Mouse (Mus musculus) G1E (cell line): ENCODE measurements around the gene Glt1d1. TPM values are rescaled to one million over a fixed set of nuclear protein-coding genes. Genes with fewer than 3 reads are reported as not detected.

Source experiments
- ATAC-seq: 2 replicates; pipeline ENCODE4 v1.8.0; 2016; ENCODE audit warnings: mild to moderate bottlenecking; ENCODE audit not compliant: insufficient number of reproducible peaks, poor library complexity, low FRiP score, severe bottlenecking; ENCODE audit errors: extremely low read depth
- DNase-seq: peaks from one replicate; pipeline ENCODE4 v3.0.0; 2012; ENCODE audit warnings: low spot score
- H3K27me3 ChIP-seq: 2 replicates; pipeline ENCODE4 v1.6.1; 2012; ENCODE audit warnings: mild to moderate bottlenecking, low read length, inconsistent platforms; ENCODE audit not compliant: insufficient read depth
- H3K36me3 ChIP-seq: replicated peaks from 2 replicates; pipeline ENCODE3; 2012; ENCODE audit warnings: mild to moderate bottlenecking, inconsistent platforms
- H3K4me1 ChIP-seq: 2 replicates; pipeline ENCODE4 v1.6.1; 2012; ENCODE audit warnings: low read depth, low read length, inconsistent platforms, mixed read lengths; ENCODE audit not compliant: insufficient read depth
- H3K4me3 ChIP-seq: 2 replicates; pipeline ENCODE4 v1.5.1; 2012; ENCODE audit warnings: low read depth, mild to moderate bottlenecking, inconsistent platforms, low read length, moderate library complexity, mixed read lengths
- H3K9me3 ChIP-seq: replicated peaks from 2 replicates; pipeline ENCODE4 v1.6.1; 2012; ENCODE audit warnings: inconsistent platforms
- CTCF ChIP-seq: IDR thresholded peaks from 2 replicates; pipeline ENCODE4 v1.5.1; 2012; ENCODE audit warnings: low read depth, low read length, inconsistent platforms, mixed read lengths
- GATA1 ChIP-seq: IDR thresholded peaks from 2 replicates; pipeline ENCODE4 v1.6.1; 2012; ENCODE audit warnings: borderline replicate concordance, low read length, inconsistent platforms, mixed read lengths
- GATA2 ChIP-seq: IDR thresholded peaks from 2 replicates; pipeline ENCODE4 v1.6.1; 2012; ENCODE audit warnings: low read depth, low read length, inconsistent platforms, borderline replicate concordance
- POLR2AphosphoS5 ChIP-seq: IDR thresholded peaks from 2 replicates; pipeline ENCODE4 v1.6.1; 2012; ENCODE audit warnings: low read depth, low read length, inconsistent platforms; ENCODE audit not compliant: insufficient replicate concordance
- TAL1 ChIP-seq: conservative IDR thresholded peaks from 2 replicates; pipeline ENCODE4 v1.6.1; 2012; ENCODE audit warnings: low read depth, low read length, inconsistent platforms, mixed read lengths
- polyA plus RNA-seq: library from polyadenylated mRNA; stranded (reverse); fragments of >175 nt; gene quantifications from 2 replicates; pipeline ENCODE4 v1.2.3, GENCODE M21; 2012
- total RNA-seq, 2 experiments: library from RNA; stranded (forward) in 1 of 2; stranded (reverse) in 1 of 2; fragments of 200-1000 nt in 1 of 2; fragments of >200 nt in 1 of 2; fragmentation: Nextera tagmentation in 1 of 2; gene quantifications; 2 replicates each; pipeline ENCODE4 v1.2.3; 2014 to 2017

The Glt1d1 gene
- total and polyA plus RNA-seq, 3 experiments, result 0.11 TPM; not detected in 2

DNA sequence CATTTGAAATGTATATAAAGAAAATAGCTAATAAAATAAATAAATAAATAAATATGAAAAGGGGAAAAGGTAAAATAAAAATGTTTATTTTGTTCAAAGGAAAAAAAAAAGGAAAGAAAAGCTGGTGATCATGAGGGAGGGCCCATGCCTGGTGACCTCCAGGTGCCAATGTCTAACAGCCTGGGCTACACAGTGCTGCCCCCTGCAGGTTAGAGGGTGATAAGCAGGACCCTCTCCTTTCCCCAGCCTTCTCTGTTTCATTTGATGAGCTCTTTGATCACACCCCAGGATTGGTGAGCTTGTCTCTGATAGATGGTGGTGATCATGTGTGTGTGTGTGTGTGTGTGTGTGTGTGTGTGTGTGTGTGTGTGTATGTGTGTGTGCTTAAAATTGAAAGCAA, 17.0 kb downstream of the Glt1d1 start:
- peaks cover 41% of the 10 kb centered on the region for H3K9me3 ChIP-seq
- ATAC-seq, result no peak
- no peak for TF ChIP-seq TAL1
- DNase-seq, result no peak
- H3K27me3 ChIP-seq, result no peaks in the 10 kb centered on the region
- no peaks in the 10 kb centered on the region for H3K4me1 ChIP-seq
- H3K36me3 ChIP-seq, result no peaks in the 10 kb centered on the region
- H3K4me3 ChIP-seq, result no peak overlapping the region

DNA sequence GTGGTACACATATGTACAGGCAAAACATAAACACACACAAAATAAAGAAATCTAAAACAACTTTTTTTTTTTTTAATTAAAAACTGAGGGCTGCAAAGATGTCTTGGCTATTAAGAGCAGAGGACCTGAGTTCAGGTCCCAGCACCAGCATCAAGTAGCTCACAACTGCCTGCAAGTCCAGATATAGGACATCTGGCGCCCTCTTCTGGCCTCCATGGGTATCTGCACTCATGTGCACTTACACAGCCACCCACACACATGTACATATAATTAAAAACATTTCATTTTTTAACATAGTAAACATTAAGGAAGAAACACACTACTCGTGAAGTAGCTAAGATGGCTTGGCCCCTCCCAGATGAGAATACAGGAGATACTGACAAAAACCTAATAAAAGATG, 26.2 kb downstream of the Glt1d1 start:
- Histone ChIP-seq H3K36me3 (no peaks in the 10 kb centered on the region), H3K4me1 (no peaks in the 10 kb centered on the region), H3K27me3 (no peaks in the 10 kb centered on the region), H3K4me3 (no peak overlapping the region), H3K9me3 (peaks cover 52% of the 10 kb centered on the region)
- TF ChIP-seq POLR2AphosphoS5 (no peak), TAL1 (no peak), CTCF (no peak), GATA2 (no peak), GATA1 (no peak)
- no peak for DNase-seq
- no peak for ATAC-seq

DNA sequence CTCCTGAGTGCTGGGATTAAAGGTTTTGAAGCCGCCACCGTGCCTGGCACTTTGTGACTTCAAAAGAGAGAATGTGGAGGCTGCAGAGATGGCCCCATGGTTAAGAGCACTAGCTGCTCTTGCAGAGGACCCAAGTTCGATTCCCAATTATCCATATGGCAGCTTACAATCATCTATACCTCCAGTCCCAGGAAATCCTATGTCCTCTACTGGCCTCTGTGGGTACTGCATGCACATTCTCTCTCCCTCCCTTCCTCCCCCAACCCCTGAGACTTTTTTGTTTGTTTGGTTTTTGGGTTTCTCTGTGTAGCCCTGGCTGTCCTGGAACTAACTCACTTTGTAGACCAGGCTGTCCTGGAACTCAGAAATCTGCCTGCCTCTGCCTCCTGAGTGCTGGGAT, 27.2 kb downstream of the Glt1d1 start:
- no peaks in the 10 kb centered on the region for H3K4me1 ChIP-seq
- H3K4me3 ChIP-seq, result no peak overlapping the region
- no peaks in the 10 kb centered on the region for H3K36me3 ChIP-seq
- ATAC-seq (no peak), DNase-seq (no peak)
- H3K27me3 ChIP-seq, result no peaks in the 10 kb centered on the region
- TF ChIP-seq GATA1 (no peak), CTCF (no peak), POLR2AphosphoS5 (no peak), TAL1 (no peak), GATA2 (no peak)
- peaks cover 46% of the 10 kb centered on the region for H3K9me3 ChIP-seq

DNA sequence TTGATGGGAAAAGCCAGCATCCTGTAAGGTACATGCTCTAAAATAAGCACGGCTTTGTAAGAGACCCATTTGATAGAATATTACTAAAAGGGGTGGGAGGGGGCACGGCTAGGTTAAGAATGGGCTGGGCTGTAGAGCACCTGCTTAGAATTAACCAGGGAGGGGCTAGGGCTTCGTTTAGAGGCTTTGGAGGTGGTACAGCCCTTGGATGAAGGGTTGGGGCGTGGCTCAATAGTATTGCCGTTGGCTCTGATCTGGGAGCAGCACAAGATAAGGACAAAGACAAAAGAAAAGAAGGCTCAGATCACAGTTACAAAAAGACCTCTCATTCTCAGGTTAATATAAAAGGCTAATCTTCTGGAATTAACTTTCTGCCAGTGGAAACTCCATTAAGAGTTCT, 28.2 kb downstream of the Glt1d1 start:
- no peaks in the 10 kb centered on the region for H3K27me3 ChIP-seq
- no peak for DNase-seq

DNA sequence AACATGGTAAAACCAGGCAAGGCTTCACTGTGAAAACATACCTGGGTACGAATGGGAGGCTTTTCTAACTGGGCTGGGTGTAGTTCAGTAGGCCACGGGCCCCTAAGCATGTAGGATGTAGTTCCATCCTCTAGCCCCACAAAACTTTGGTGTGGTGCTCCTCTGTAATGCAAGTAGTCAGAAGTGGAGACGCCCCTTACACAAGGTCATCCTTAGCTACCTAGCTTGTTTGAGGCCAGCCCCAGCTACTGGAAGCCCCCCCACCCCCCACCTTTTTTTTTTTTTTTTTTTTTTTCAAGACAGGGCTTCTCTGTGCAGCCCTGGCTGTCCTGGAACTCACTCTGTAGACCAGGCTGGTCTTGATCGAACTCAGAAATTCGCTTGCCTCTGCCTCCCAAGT, 28.9 kb downstream of the Glt1d1 start:
- ATAC-seq (no peak), DNase-seq (no peak)
- no peaks in the 10 kb centered on the region for H3K27me3 ChIP-seq
- H3K4me1 ChIP-seq, result no peaks in the 10 kb centered on the region
- no peak for TF ChIP-seq GATA2
- H3K9me3 ChIP-seq, result peaks cover 51% of the 10 kb centered on the region
- H3K36me3 ChIP-seq, result no peaks in the 10 kb centered on the region
- no peak overlapping the region for H3K4me3 ChIP-seq

More for the DNA sequence above, 28.2 kb downstream of the Glt1d1 start:
- Histone ChIP-seq H3K4me3 (no peak overlapping the region), H3K36me3 (no peaks in the 10 kb centered on the region), H3K9me3 (peaks cover 49% of the 10 kb centered on the region), H3K4me1 (no peaks in the 10 kb centered on the region)
- no peak for ATAC-seq
- TF ChIP-seq GATA2, result no peak
- no peak for TF ChIP-seq POLR2AphosphoS5
- no peak for TF ChIP-seq GATA1
- TF ChIP-seq TAL1, result no peak
- no peak for TF ChIP-seq CTCF

DNA sequence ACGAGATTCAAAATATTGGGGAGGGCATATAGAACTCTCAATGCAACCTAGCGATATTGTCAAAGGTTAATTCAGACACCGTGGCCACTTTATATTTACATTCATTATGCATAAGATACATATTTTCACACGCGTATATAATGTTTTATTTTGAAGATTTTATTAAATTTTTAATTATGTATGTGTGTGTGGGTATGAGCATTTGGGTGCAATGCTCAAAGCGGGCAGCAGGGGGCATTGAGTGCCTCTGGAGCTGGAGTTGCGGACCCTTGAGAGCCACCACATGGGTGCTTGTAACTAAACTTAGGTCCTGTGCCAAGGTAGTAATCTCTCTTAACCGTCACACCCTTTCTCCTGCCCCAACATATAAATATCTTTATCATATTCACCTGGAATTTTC, 41.9 kb downstream of the Glt1d1 start:
- no peaks in the 10 kb centered on the region for H3K4me1 ChIP-seq
- H3K27me3 ChIP-seq, result no peaks in the 10 kb centered on the region
- no peak overlapping the region for H3K4me3 ChIP-seq
- DNase-seq (no peak), ATAC-seq (no peak)
- no peaks in the 10 kb centered on the region for H3K36me3 ChIP-seq
- H3K9me3 ChIP-seq, result peaks cover 49% of the 10 kb centered on the region
- no peak for TF ChIP-seq GATA1
- no peak for TF ChIP-seq TAL1
- no peak for TF ChIP-seq POLR2AphosphoS5
- TF ChIP-seq GATA2, result no peak

DNA sequence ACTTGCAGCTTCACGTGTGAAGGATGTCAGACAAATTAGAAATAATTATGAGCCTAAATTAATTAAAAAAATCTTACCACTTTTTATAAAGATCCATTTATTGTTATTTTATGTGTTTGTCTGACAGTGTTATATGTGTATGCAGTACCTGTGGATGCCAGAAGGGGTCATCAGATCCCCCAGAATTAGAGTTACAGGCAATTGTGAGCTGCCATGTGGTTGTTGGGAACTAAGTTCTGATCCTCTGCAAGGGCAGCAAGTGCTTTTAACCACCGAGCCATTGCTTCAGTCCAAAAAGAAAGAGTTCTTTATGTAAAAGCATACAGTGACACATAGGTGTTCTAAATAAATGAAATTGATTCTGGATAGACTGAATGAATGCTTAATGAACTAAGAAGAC, 45.5 kb downstream of the Glt1d1 start:
- peaks cover 56% of the 10 kb centered on the region for H3K9me3 ChIP-seq
- no peak for ATAC-seq

More for the DNA sequence above, 45.5 kb downstream of the Glt1d1 start:
- Histone ChIP-seq H3K4me1 (no peaks in the 10 kb centered on the region), H3K4me3 (no peak overlapping the region), H3K36me3 (no peaks in the 10 kb centered on the region), H3K27me3 (no peaks in the 10 kb centered on the region)
- TF ChIP-seq GATA2 (no peak), CTCF (no peak), GATA1 (no peak), POLR2AphosphoS5 (no peak), TAL1 (no peak)
- no peak for DNase-seq
